Mouse (Mus musculus): ENCODE measurements around the gene Kat2a.

DNA sequence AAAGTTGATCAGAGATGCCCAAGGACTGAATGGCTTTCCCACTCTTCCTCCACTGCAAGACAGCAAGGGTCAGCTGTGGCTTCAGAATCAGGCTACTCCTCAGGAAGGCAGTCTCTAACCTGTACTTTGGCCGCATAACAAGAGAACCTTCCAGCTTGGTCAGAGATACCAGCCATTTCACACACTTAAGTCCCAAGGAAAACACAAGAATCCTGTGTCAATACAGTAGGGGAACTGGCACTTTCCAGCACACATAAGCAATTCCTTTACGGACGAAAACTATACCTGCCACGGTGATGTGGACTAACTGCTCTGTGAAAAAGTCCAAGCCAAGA, 24.4 kb upstream of the Kat2a start:
- TF ChIP-seq CTCF (IDR thresholded peaks at IDR 0.05; ENCODE audit: borderline replicate concordance, insufficient read depth, low read depth, low read length) (no peak), POLR2A (IDR thresholded peaks at IDR 0.05; ENCODE audit: borderline replicate concordance, insufficient read depth, low read length) (no peak)

Measured in cerebellum, adult 2 months (tissue).